In genomic region chr19:25057826-25058225, GRCm38 (mm10) we compare ENCODE assay signal across 29 mouse cellular contexts. TPM values are rescaled to one million over a fixed set of nuclear protein-coding genes. Genes with fewer than 3 reads are reported as not detected.
DNase-seq lines count a peak whose midpoint lies in the region; ATAC-seq and TF ChIP-seq lines count a peak whose summit lies in the region.
"Had no signal": no experiment of that assay in that cellular context is flagged by ENCODE, and none has a peak within 500 bp of the region (broad histone marks: within the 10 kb centered on the region; RNA-seq: fewer than 3 reads in every experiment).

No protein-coding gene starts in this region.

- no peaks in the 10 kb centered on the region for H3K27me3 ChIP-seq in lung, postnatal 0 days (replicated peaks; ENCODE audit: insufficient read depth, low read length)
- H3K27me3 ChIP-seq: embryonic facial prominence, embryonic 13.5 days; forebrain, embryonic 12.5 days; forebrain, embryonic 15.5 days; heart, embryonic 15.5 days; hindbrain, embryonic 13.5 days; intestine, embryonic 15.5 days had no signal

- no peak overlapping the region for H3K4me3 ChIP-seq in lung, postnatal 0 days (ENCODE audit: low read depth, low read length)
- H3K4me3 ChIP-seq: embryonic facial prominence, embryonic 10.5 days; embryonic facial prominence, embryonic 13.5 days; erythroblast, embryonic 14.5 days; forebrain, embryonic 12.5 days; forebrain, embryonic 15.5 days; heart, adult 2 months; heart, embryonic 15.5 days; hindbrain, embryonic 10.5 days; hindbrain, embryonic 13.5 days; intestine, embryonic 15.5 days had no signal

- no peaks in the 10 kb centered on the region for H3K36me3 ChIP-seq in lung, postnatal 0 days (ENCODE audit: insufficient read depth, low read length)
- H3K36me3 ChIP-seq: embryonic facial prominence, embryonic 10.5 days; embryonic facial prominence, embryonic 13.5 days; forebrain, embryonic 12.5 days; forebrain, embryonic 15.5 days; heart, embryonic 15.5 days; hindbrain, embryonic 10.5 days; hindbrain, embryonic 13.5 days; intestine, embryonic 15.5 days had no signal

- H3K4me1 ChIP-seq in lung, postnatal 0 days (ENCODE audit: insufficient read depth, low read depth, low read length), result peaks cover 10% of the 10 kb centered on the region
- H3K4me1 ChIP-seq: intestine, embryonic 15.5 days had no signal

- TF ChIP-seq EP300 in lung, postnatal 0 days (IDR thresholded peaks at IDR 0.05), result no peak

- peak; percentile 66 for ATAC-seq in CD4-positive, CD25-positive, alpha-beta regulatory T cell, adult 4 months
- peak; percentile 62 for ATAC-seq in activated CD4-positive, CD25-positive, alpha-beta regulatory T cell, adult 4 months
- ATAC-seq in lung, postnatal 0 days, result no peak
- ATAC-seq: forebrain, embryonic 15.5 days; hindbrain, postnatal 0 days; intestine, embryonic 15.5 days had no signal

- no peak overlapping the region for H3K27ac ChIP-seq in lung, postnatal 0 days (ENCODE audit: low read length)
- H3K27ac ChIP-seq: embryonic facial prominence, embryonic 10.5 days; embryonic facial prominence, embryonic 13.5 days; forebrain, embryonic 12.5 days; forebrain, embryonic 15.5 days; heart, adult 2 months; heart, embryonic 15.5 days; hindbrain, embryonic 10.5 days; hindbrain, embryonic 13.5 days; hindbrain, postnatal 0 days; intestine, embryonic 15.5 days had no signal

- no peak for TF ChIP-seq CTCF in lung, postnatal 0 days (IDR thresholded peaks at IDR 0.05)

- H3K4me2 ChIP-seq in lung, postnatal 0 days (replicated peaks; ENCODE audit: low read depth, low read length), result no peak overlapping the region
- H3K4me2 ChIP-seq: embryonic facial prominence, embryonic 13.5 days; forebrain, embryonic 12.5 days; forebrain, embryonic 15.5 days; heart, embryonic 11.5 days; heart, embryonic 15.5 days; hindbrain, embryonic 13.5 days; intestine, embryonic 15.5 days had no signal

- H3K9ac ChIP-seq in lung, postnatal 0 days (replicated peaks; ENCODE audit: low read depth), result no peak overlapping the region
- H3K9ac ChIP-seq: embryonic facial prominence, embryonic 13.5 days; forebrain, embryonic 15.5 days; heart, embryonic 15.5 days; hindbrain, embryonic 13.5 days; intestine, embryonic 15.5 days had no signal

- DNase-seq in thymus, postnatal 0 days (ENCODE audit: low spot score), result peak; percentile 14
- no peak for DNase-seq in thymus, adult 18-20 months
- DNase-seq in naive thymus-derived CD4-positive, alpha-beta T cell, adult 2 months (ENCODE audit: low read depth), result peak; percentile 70
- no peak for DNase-seq in lung, postnatal 0 days (ENCODE audit: low spot score)
- DNase-seq in embryo, embryonic 11 days, result no peak
- no peak for DNase-seq in gastrocnemius, postnatal 10 days
- DNase-seq: adrenal gland, adult 2 months; adrenal gland, postnatal 14 days; cerebellum, adult 11 months; cerebellum, adult 2 months; cerebellum, adult 9-11 months; cerebellum, postnatal 25 days; gastrocnemius, postnatal 36 days; heart, adult 2 months; heart, postnatal 10 days; heart, postnatal 36 days had no signal

- H3K9me3 ChIP-seq in lung, postnatal 0 days (ENCODE audit: low read length), result no peaks in the 10 kb centered on the region
- H3K9me3 ChIP-seq: embryonic facial prominence, embryonic 10.5 days; embryonic facial prominence, embryonic 13.5 days; forebrain, embryonic 12.5 days; forebrain, embryonic 15.5 days; heart, embryonic 15.5 days; hindbrain, embryonic 10.5 days; hindbrain, embryonic 13.5 days; intestine, embryonic 15.5 days had no signal

- WGBS in lung, postnatal 0 days, result 84% methylated on average over 8 of the region's 8 CpGs

RNA-seq across cellular contexts. Expression of gene Dock8, which starts 58.5 kb away (rescaled TPM):
- 66.7 and 80.1 TPM in 2 replicates for polyA plus RNA-seq in thymus, postnatal 0 days (2015; fragmentation: Nextera tagmentation; extraction: Ambion mirVana)
- 100 to 1,000 TPM in 1 of 2 experiments, 10 to 100 TPM in 1; 97.2 to 114 TPM for polyA plus RNA-seq in CD4-positive, CD25-positive, alpha-beta regulatory T cell, adult 4 months (2017; shearing (Covaris generic))
- polyA plus RNA-seq in activated CD4-positive, CD25-positive, alpha-beta regulatory T cell, adult 4 months (2017; shearing (Covaris generic)), result 10 to 100 TPM; 66.0 to 95.4 TPM
- 8.1 and 9.7 TPM in 2 replicates for polyA plus RNA-seq in lung, postnatal 0 days (2015; fragmentation: Nextera tagmentation; extraction: Ambion mirVana)
- total RNA-seq in gastrocnemius, postnatal 10 days (2021), result 1 to 10 TPM; 4.3 to 5.1 TPM

Comparison
In these comparisons a context has a peak if more than half of its experiments do, and no peak if none do; other contexts are left out.
1. DNase-seq: peak in thymus, postnatal 0 days (single experiment) and naive thymus-derived CD4-positive, alpha-beta T cell, adult 2 months (single experiment); none in thymus, adult 18-20 months (0 of 2), lung, postnatal 0 days (single experiment), embryo, embryonic 11 days (single experiment) and gastrocnemius, postnatal 10 days (single experiment).